Mouse (Mus musculus) forelimb bud, embryonic 11.5 days (tissue): ENCODE data around the gene Rbm42.
A peak's percentile ranks its signal among the peaks of the same experiment; 100 is the strongest.

Experiments used
- DNase-seq: peaks from one replicate; pipeline ENCODE4 v3.0.0-alpha.2; 2012; ENCODE audit warnings: low read depth, low spot score

The Rbm42 gene

GRCm38 (mm10) chr7:30618658-30619057 lies 31.5 kb downstream of the Rbm42 start:
- no peak for DNase-seq

GRCm38 (mm10) chr7:30615049-30615760 lies 34.9 kb downstream of the Rbm42 start:
- DNase-seq: no peak

GRCm38 (mm10) chr7:30614454-30614853 lies 35.7 kb downstream of the Rbm42 start:
- DNase-seq: no peak

- peak; percentile 62 for DNase-seq
Observed at GRCm38 (mm10) chr7:30613529-30614112, 36.5 kb downstream of the Rbm42 start.

- DNase-seq: no peak
Observed at GRCm38 (mm10) chr7:30612654-30613402, 37.3 kb downstream of the Rbm42 start, which contains the start of gene Upk1a. Gene Upk1a, minus strand, starts transcription at chr7:30612847.

GRCm38 (mm10) chr7:30610043-30610442 lies 40.1 kb downstream of the Rbm42 start:
- no peak for DNase-seq

- no peak for DNase-seq
Observed at GRCm38 (mm10) chr7:30608476-30608875, 41.6 kb downstream of the Rbm42 start.

GRCm38 (mm10) chr7:30607706-30608309 lies 42.3 kb downstream of the Rbm42 start:
- DNase-seq: peak; percentile 56

- DNase-seq: no peak
Observed at GRCm38 (mm10) chr7:30604944-30605343, 45.2 kb downstream of the Rbm42 start.

- no peak for DNase-seq
Observed at GRCm38 (mm10) chr7:30604424-30604823, 45.7 kb downstream of the Rbm42 start.

GRCm38 (mm10) chr7:30602583-30602982 lies 47.5 kb downstream of the Rbm42 start:
- DNase-seq: peak; percentile 46

- no peak for DNase-seq
Observed at GRCm38 (mm10) chr7:30600651-30601050, 49.5 kb downstream of the Rbm42 start.

GRCm38 (mm10) chr7:30599933-30600353 lies 50.2 kb downstream of the Rbm42 start:
- DNase-seq: peak; percentile 74

GRCm38 (mm10) chr7:30598786-30599185 lies 51.3 kb downstream of the Rbm42 start, which contains the start of gene Zbtb32:
Gene Zbtb32, minus strand, starts transcription at chr7:30598909.
- DNase-seq: no peak

GRCm38 (mm10) chr7:30596811-30597210 lies 53.3 kb downstream of the Rbm42 start:
- DNase-seq: no peak

- DNase-seq: no peak
Observed at GRCm38 (mm10) chr7:30596093-30596492, 54.0 kb downstream of the Rbm42 start.

GRCm38 (mm10) chr7:30594510-30595024 lies 55.5 kb downstream of the Rbm42 start:
- DNase-seq: no peak

GRCm38 (mm10) chr7:30593579-30594509 lies 56.3 kb downstream of the Rbm42 start:
- DNase-seq: no peak

- no peak for DNase-seq
Observed at GRCm38 (mm10) chr7:30592772-30593423, 57.2 kb downstream of the Rbm42 start.

- DNase-seq: no peak
Observed at GRCm38 (mm10) chr7:30591605-30591951, 58.5 kb downstream of the Rbm42 start.
